Mouse (Mus musculus) adipocyte (in vitro differentiated cells): ENCODE data around the gene Cabp2.
A peak's percentile ranks its signal among the peaks of the same experiment; 100 is the strongest.

Source experiments
- DNase-seq: peaks from one replicate; pipeline ENCODE4 v3.0.0-alpha.2; 2016; ENCODE audit warnings: low spot score

The Cabp2 gene

DNA sequence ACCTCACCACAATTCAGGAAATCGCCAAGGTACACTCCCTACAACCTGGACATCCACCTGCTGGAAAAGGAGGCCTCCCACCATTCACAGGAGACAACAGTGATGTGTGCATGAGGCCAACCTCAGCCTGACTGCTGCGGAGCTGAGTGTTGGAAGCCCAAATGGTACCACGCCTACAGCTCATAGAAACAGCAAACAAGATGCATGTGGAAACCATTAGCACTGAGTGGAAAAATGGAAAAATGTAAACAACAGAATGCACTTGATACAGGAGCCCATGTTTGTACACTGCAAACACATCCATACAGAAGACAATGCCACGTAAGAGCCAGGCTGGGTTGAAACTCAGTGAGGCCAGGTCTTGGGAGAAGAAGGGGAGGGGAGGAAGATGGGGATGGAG, 43.1 kb downstream of the Cabp2 start:
- DNase-seq, result no peak

- peak; percentile 50 for DNase-seq
Observed at GRCm38 (mm10) chr19:4125268-4125667, 43.9 kb downstream of the Cabp2 start.

DNA sequence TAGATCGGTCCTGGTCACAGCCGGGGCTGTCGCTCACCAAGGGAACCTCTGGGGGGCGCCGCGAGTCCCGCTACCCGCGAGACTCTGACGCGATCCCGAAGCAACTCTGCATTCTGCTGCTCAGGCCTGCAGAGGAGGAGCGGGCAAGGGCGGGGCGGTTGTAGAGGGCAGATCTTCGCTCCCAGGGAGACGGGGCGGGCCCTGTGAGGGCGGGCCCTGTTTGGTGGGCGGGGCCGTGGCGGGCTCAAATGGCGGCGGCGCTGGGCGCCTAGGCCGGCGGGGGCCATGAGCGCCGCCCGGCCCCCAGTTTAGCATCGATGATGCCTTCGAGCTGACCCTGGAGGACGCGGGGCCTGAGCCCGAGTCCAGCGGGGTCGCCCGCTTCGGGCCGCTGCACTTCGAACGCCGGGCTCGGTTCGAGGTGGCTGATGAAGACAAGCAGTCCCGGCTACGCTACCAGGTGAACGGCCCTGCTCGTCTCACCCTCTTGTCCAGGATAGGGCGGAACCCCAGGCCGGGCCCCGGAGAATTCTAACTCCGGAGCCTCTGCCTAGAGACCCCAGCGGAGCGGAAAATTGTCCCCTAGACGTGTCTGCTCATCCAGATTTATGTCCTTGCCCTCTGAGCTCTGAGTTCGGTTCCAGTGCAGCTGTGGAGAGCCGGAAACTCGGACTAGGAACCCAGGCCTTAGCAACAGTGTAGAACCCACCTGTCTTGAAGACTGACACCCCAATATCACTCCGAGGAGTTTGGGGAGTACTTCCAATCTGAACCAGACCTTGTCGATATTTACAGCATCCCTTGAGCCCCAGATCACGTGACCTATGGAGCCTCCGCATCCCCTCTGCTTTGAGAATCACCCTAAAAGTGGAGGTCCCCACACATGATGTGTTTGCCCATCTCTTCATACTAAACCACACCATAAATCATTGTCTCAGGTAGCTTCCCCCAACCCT, 44.6 kb downstream of the Cabp2 start, which contains the start of gene Aip:
Gene Aip, minus strand, starts transcription at position 118 of the 956 bp plus-strand sequence.
- DNase-seq, result peak; percentile 98

- peak; percentile 63 for DNase-seq
Observed at GRCm38 (mm10) chr19:4126759-4127495, 45.5 kb downstream of the Cabp2 start.

DNA sequence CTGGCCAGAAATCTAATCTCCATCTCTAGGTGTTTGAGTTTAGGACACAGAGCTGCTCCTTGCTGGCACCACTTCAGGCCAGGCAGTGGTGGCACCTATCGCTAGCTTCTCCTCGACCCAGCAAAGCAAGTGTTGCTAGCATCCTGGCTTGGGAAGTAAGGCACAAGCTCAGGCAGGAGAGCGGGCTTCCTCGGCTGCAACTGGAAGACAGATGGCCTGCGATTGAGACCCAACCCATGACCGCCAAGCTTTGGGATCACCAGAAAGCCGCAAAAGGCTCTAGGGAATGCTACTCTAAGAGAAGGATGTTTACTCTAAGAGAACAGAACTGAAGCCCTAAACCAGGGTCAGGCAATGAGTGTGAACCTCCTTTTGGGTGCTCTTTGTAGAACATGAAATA, 48.1 kb downstream of the Cabp2 start:
- DNase-seq, result no peak

DNA sequence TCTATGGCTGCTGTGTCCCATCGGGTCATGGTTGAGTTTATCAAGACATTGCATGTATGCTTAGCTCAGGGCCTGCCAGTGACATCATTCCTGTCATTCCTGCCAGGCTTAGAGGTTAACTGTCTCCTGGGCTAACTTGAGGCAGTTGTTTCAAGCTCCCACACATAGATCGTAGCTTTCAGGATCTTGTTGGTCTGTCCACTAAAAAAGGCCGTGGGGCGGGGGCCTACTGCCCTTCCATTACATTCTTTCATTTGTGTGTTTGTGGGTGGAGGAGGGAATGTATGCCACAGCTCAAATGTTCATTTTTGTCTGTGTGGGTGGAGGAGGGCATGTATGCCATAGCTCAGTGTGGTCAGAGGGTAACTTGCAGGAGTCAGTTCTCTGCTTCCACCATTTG, 48.7 kb downstream of the Cabp2 start:
- DNase-seq, result peak; percentile 88

- DNase-seq, result no peak
Observed at GRCm38 (mm10) chr19:4131075-4131474, 49.7 kb downstream of the Cabp2 start.

DNA sequence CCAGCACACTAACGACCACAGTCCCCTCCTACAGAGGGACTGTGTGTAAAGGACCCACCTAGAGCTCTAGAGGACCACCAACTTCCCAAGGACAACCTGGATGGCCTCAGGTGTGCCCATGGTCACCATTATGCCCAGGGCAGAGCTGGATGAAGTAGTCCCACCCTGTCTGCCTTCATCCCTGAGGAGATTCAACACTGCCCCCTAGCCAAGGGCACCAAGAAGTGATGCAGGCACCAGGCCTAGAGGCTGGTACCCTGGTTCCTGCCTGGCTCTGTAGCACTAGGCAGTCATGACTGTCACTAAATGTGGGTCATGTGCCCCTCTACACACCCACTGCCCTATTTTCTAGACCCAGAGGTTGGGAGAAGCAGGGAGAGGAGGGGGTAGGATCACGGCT, 50.4 kb downstream of the Cabp2 start:
- no peak for DNase-seq

GRCm38 (mm10) chr19:4134354-4134753, 53.0 kb downstream of the Cabp2 start:
- DNase-seq, result peak; percentile 57

DNA sequence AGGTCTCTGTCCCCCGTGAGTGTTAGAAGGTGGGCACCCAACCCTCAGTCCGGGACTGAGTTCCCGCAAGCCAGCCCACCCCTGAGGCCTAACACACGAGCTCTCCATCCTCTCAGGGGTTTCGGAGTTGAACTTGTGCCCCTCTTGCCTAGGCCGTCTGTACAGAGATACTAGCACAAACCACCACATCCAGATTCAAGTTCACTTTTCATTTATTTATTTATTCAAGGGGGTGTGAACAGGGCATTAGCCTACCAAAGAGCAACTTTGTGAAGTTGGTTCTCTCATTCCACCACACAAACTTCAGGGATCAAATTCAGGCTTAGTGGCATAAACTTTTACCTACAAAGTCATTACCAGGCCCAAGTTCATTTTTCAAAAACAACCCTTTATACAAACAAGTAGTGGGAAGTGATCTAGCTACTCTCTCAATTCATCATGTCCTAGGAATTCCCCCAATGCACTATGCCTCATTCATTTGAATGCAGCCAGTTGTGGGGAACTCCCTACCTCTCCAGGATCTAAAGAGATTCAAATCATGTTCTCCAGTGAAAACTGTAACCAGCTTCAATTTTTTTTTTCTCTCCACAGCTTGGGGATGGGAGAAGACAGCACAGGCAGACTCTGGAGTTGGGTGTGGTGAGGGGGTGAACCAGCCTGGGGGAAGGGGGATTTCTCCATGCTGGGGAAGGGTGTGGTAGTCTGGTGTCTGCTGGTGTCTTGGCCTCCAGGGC, 54.0 kb downstream of the Cabp2 start:
- DNase-seq, result peak; percentile 74

DNA sequence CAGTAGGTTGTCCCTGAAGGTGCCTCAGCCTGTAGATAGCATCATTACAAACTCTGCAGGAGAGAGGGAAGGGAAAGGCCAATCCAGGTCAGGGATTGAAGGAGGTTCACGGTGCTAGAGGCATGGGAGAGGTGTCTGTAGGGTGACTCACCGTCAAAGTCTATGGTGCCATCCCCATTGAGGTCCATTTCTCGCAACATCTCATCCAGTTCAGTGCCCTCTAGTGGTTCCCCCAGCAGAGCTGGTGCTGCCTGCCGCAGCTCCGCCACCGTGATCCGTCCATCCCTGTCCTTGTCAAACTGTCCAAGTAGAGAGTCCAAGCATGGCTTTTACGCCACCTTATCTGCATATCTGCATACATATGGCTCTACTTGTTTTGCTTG, 54.6 kb downstream of the Cabp2 start:
- DNase-seq, result peak; percentile 60

- no peak for DNase-seq
Observed at GRCm38 (mm10) chr19:4136463-4136862, 55.1 kb downstream of the Cabp2 start.
